ENCODE assay signal across 9 mouse cellular contexts in genomic region chrX:122396781-122397581, GRCm38 (mm10). TPM values are rescaled to one million over a fixed set of nuclear protein-coding genes. Genes with fewer than 3 reads are reported as not detected.
A peak's percentile ranks its signal among the peaks of the same experiment; 100 is the strongest.
DNase-seq lines count a peak whose midpoint lies in the region; ATAC-seq and TF ChIP-seq lines count a peak whose summit lies in the region.
"Had no signal": no experiment of that assay in that cellular context is flagged by ENCODE, and none has a peak within 500 bp of the region (broad histone marks: within the 10 kb centered on the region; RNA-seq: fewer than 3 reads in every experiment).

Nap1l3 (minus strand) TSS chrX:122397401.

- peak; percentile 24 to 37 for DNase-seq in B cell, adult 2 months
- DNase-seq in brain, embryonic 18.5 days (ENCODE audit: low read depth, low spot score), result peak; percentile 84
- peak; percentile 80 for DNase-seq in heart, embryonic 10.5 days (ENCODE audit: low spot score)
- peak; percentile 85 for DNase-seq in kidney, adult 9 months
- peak in 1 of 2 experiments; percentile 3 for DNase-seq in spleen, adult 2 months (ENCODE audit: low read depth in 1 of 2, low spot score in 2 of 2)

- peak within 1 kb of the TSS; percentile 60 for H3K9ac ChIP-seq in limb, embryonic 12.5 days (replicated peaks)
- peak within 1 kb of the TSS; percentile 70 for H3K9ac ChIP-seq in midbrain, embryonic 13.5 days (replicated peaks)

- H3K27me3 ChIP-seq in erythroblast, embryonic 14.5 days (ENCODE audit: control insufficient read depth), result peaks cover 6% of the 10 kb centered on the region
- H3K27me3 ChIP-seq in heart, embryonic 10.5 days (ENCODE audit: insufficient read depth, poor library complexity, severe bottlenecking), result no peaks in the 10 kb centered on the region
- no peaks in the 10 kb centered on the region for H3K27me3 ChIP-seq in limb, embryonic 12.5 days
- no peaks in the 10 kb centered on the region for H3K27me3 ChIP-seq in midbrain, embryonic 13.5 days
- H3K27me3 ChIP-seq in spleen, adult 2 months (ENCODE audit: control insufficient read depth, insufficient read depth, low read length), result no peaks in the 10 kb centered on the region

- peak within 1 kb of the TSS; percentile 70 for H3K27ac ChIP-seq in heart, embryonic 10.5 days
- no peak within 1 kb of the TSS for H3K27ac ChIP-seq in limb, embryonic 12.5 days
- H3K27ac ChIP-seq in midbrain, embryonic 13.5 days, result peak within 1 kb of the TSS; percentile 85
- no peak within 1 kb of the TSS for H3K27ac ChIP-seq in spleen, adult 2 months (ENCODE audit: insufficient read depth, low read length)

- TF ChIP-seq CTCF in spleen, adult 2 months (IDR thresholded peaks at IDR 0.05; ENCODE audit: extremely low read depth, insufficient read depth, insufficient read length, insufficient replicate concordance), result no peak

- H3K4me1 ChIP-seq in erythroblast, embryonic 14.5 days (ENCODE audit: control insufficient read depth), result no peaks in the 10 kb centered on the region
- H3K4me1 ChIP-seq in heart, embryonic 10.5 days, result no peaks in the 10 kb centered on the region
- no peaks in the 10 kb centered on the region for H3K4me1 ChIP-seq in limb, embryonic 12.5 days (replicated peaks)
- peaks cover 6% of the 10 kb centered on the region; the same call in 1 of the 2 replicates for H3K4me1 ChIP-seq in midbrain, embryonic 13.5 days (replicated peaks)
- H3K4me1 ChIP-seq in spleen, adult 2 months (ENCODE audit: control insufficient read depth, insufficient read depth, insufficient read length), result no peaks in the 10 kb centered on the region

- peak; percentile 98 for ATAC-seq in limb, embryonic 12.5 days (ENCODE audit: insufficient number of reproducible peaks, insufficient read depth, low FRiP score, low TSS enrichment, low read depth)
- peak; percentile 99 for ATAC-seq in midbrain, embryonic 13.5 days

- peak within 1 kb of the TSS; percentile 60 for H3K4me3 ChIP-seq in erythroblast, embryonic 14.5 days (replicated peaks)
- peak within 1 kb of the TSS; percentile 67 for H3K4me3 ChIP-seq in heart, embryonic 10.5 days
- peak within 1 kb of the TSS; percentile 55 for H3K4me3 ChIP-seq in limb, embryonic 12.5 days (replicated peaks)
- H3K4me3 ChIP-seq in midbrain, embryonic 13.5 days (replicated peaks), result peak within 1 kb of the TSS; percentile 59
- H3K4me3 ChIP-seq in spleen, adult 2 months (ENCODE audit: extremely low read depth, insufficient read depth, insufficient read length), result peak within 1 kb of the TSS; percentile 53

- no peaks in the 10 kb centered on the region for H3K36me3 ChIP-seq in erythroblast, embryonic 14.5 days (ENCODE audit: control insufficient read depth)
- no peaks in the 10 kb centered on the region for H3K36me3 ChIP-seq in heart, embryonic 10.5 days
- H3K36me3 ChIP-seq in limb, embryonic 12.5 days, result no peaks in the 10 kb centered on the region
- H3K36me3 ChIP-seq in midbrain, embryonic 13.5 days, result no peaks in the 10 kb centered on the region
- no peaks in the 10 kb centered on the region for H3K36me3 ChIP-seq in spleen, adult 2 months (ENCODE audit: control insufficient read depth, insufficient read depth, low read length)
- H3K36me3 ChIP-seq: G1E had no signal

- TF ChIP-seq POLR2A in spleen, adult 2 months (IDR thresholded peaks at IDR 0.05; ENCODE audit: low read depth, low read length), result no peak

- WGBS in heart, embryonic 10.5 days, result 4% methylated on average over 38 of the region's 39 CpGs
- 9% methylated on average over 39 of the region's 39 CpGs for WGBS in limb, embryonic 12.5 days
- WGBS in midbrain, embryonic 13.5 days, result 12% methylated on average over 39 of the region's 39 CpGs
- WGBS in spleen, adult 2 months, result 18% methylated on average over 39 of the region's 39 CpGs

- H3K4me2 ChIP-seq in limb, embryonic 12.5 days, result peak within 1 kb of the TSS; percentile 57
- peak within 1 kb of the TSS; percentile 53 for H3K4me2 ChIP-seq in midbrain, embryonic 13.5 days (replicated peaks)

- H3K9me3 ChIP-seq in erythroblast, embryonic 14.5 days (ENCODE audit: control insufficient read depth, low read length), result no peaks in the 10 kb centered on the region
- no peaks in the 10 kb centered on the region for H3K9me3 ChIP-seq in heart, embryonic 10.5 days
- no peaks in the 10 kb centered on the region for H3K9me3 ChIP-seq in limb, embryonic 12.5 days
- no peaks in the 10 kb centered on the region for H3K9me3 ChIP-seq in midbrain, embryonic 13.5 days

RNA-seq across cellular contexts. Expression of gene Nap1l3, which starts in this region (rescaled TPM):
- 0.03 TPM in 1 of 2 replicates, not detected in the other for polyA plus RNA-seq in erythroblast, embryonic 14.5 days (2012)
- 3.2 and 3.8 TPM in 2 replicates for polyA plus RNA-seq in heart, embryonic 10.5 days (2016; fragmentation: Nextera tagmentation; extraction: Ambion mirVana)
- polyA plus RNA-seq in limb, embryonic 12.5 days (2016; fragmentation: Nextera tagmentation; extraction: Ambion mirVana), result 6.2 and 7.6 TPM in 2 replicates
- polyA plus RNA-seq in midbrain, embryonic 13.5 days (2015; fragmentation: Nextera tagmentation; extraction: Ambion mirVana), result 37.1 and 42.4 TPM in 2 replicates
- polyA plus RNA-seq in spleen, adult 2 months (2012; rRNA removed), result 0.16 and 0.43 TPM in 2 replicates
- polyA plus RNA-seq: G1E had no signal

Comparison
In these comparisons a context has a peak if more than half of its experiments do, and no peak if none do; other contexts are left out.
1. H3K27ac ChIP-seq: peak in heart, embryonic 10.5 days (single experiment) and midbrain, embryonic 13.5 days (single experiment); none in limb, embryonic 12.5 days (single experiment) and spleen, adult 2 months (single experiment).
2. Peak in every context shown above with its lines, with median percentiles within 50 percentile points of each other: H3K4me3 ChIP-seq.